Mouse (Mus musculus) kidney, postnatal 25 days (tissue): ENCODE results near the gene Smarca2.
A peak's percentile ranks its signal among the peaks of the same experiment; 100 is the strongest.
"Not testable (repeated sequence)": the region's sequence is repeated elsewhere in the genome, so short reads cannot be mapped to it uniquely, and the experiment has no call there.

Experiments used
- DNase-seq, 2 experiments: peaks; one replicate each; pipeline ENCODE4 v3.0.0; 2021; ENCODE audit warnings: mixed read lengths in 2 of 2

Smarca2 gene

DNA sequence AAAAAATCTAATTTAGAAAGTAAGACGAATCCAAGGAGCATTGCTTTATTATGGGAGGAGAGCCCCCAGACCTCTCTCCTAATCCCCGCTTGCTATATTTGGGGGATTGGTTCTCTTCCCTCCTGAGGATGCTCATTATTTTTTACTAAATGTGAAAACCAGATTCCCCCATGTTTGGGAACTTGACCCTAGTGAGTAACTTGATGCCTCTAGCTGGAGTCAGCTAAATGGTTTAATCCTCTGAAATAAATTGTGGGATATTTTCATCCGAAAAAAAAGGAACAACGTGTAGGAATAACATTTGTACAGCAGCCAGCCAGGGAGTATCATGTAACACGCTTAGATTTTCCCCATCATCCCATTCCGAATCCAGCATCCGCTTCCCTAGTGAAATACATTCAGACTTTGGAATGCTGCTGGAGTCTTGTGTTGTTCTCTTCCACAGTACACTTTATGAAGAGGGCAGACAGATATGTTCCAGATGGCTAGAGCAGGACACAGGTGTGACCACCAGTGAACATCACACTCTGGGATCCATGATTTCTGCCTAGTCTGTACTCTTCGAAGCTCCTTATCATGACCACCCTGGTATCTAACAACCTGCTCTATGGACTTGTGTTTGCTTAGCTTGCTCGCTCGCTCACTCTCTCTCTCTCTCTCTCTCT lies 99.8 kb downstream of the Smarca2 start:
- DNase-seq = no peak

GRCm38 (mm10) chr19:26706910-26707309 lies 102.1 kb downstream of the Smarca2 start:
- DNase-seq = peak; percentile 9 to 44

DNA sequence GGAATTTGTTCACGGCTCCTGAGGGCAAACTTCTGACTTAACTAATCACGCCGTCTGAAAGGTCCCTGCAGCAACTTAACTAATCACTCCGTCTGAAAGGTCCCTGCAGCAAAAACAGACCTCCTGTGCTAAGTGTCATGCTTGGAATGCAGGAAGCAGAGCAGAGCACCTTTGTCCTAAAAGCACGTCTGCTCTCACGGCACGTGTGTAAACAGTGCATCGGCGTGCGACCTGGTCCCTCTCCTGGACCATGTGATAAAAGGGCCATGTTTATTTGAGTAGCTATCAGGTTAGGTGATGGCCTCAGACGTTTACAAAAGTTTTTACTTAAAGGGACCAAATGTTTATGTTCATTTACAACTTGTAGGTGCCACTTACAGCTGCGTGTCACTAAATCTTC lies 104.2 kb downstream of the Smarca2 start:
- DNase-seq = no peak

GRCm38 (mm10) chr19:26711268-26711667 lies 106.4 kb downstream of the Smarca2 start:
- peak in 1 of 2 experiments; percentile 58 for DNase-seq

- DNase-seq = peak in 1 of 2 experiments; percentile 10
These were observed 111.4 kb downstream of the Smarca2 start for GRCm38 (mm10) chr19:26716217-26716616.

GRCm38 (mm10) chr19:26718221-26718620 lies 113.4 kb downstream of the Smarca2 start:
- peak; percentile 67 to 78 for DNase-seq

DNA sequence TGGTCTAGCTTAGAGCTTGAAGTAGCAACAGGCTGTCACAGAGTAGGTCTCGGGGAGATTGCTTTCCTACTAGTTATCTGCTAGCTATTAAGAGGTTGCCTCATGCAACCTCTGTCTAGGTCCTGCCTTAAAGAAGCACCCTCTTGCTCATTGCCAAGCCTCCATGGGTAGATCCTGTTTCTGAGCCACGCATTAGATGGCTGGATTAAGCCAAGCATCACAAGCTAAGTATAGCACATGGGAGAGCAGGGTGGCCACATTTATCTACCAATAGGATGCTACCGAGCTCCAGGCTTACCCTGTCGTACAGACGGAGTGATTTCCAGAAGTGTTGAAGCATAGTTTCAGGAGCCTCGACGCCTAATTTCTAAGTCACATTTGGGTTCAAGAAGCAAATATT lies 114.3 kb downstream of the Smarca2 start:
- no peak for DNase-seq

DNA sequence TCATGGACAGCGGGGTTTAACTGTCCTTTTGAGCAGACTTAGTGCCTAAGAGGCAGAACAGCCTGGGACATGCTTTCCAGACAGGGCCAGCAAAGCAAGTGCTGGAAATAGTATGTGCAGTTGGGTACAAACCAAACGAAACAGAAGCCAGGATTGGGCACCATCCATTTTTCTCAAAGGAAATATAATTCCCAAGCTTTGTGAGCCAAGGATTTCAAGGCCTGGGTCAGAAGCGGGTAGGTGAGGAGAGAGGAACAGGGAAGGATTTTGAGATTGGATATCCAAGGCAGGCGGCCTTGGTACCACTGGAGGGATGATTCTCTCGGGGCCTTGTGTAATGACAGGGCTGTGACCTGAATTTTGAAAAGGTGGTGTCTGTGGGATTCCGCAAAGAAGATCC lies 116.9 kb downstream of the Smarca2 start:
- DNase-seq = no peak

DNA sequence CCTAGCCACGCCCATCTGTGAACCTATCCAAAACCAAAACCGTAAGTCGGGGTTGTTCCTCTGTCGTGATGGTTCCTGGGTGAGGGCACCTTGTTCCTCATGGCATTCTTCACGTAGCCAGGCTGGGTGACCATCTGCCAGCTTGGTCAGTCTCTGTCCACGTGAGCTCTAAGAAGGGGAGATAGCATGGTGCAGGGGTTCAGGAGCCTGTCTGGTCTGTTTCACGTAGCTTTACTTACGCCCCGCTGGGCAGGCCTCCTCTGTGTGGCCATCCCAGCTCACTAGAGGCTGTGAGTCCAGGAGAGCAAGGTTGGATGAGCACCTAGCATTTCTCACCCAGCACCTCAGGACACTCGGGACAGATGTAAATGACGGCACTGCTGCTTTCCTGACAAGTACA lies 119.0 kb downstream of the Smarca2 start:
- no peak for DNase-seq

GRCm38 (mm10) chr19:26724626-26725025 lies 119.8 kb downstream of the Smarca2 start:
- no peak for DNase-seq

GRCm38 (mm10) chr19:26727796-26728195 lies 122.9 kb downstream of the Smarca2 start:
- no peak for DNase-seq

- no peak for DNase-seq
These were observed 125.6 kb downstream of the Smarca2 start for GRCm38 (mm10) chr19:26730486-26730885.

- no peak for DNase-seq
These were observed 126.3 kb downstream of the Smarca2 start for GRCm38 (mm10) chr19:26731121-26731520.

DNA sequence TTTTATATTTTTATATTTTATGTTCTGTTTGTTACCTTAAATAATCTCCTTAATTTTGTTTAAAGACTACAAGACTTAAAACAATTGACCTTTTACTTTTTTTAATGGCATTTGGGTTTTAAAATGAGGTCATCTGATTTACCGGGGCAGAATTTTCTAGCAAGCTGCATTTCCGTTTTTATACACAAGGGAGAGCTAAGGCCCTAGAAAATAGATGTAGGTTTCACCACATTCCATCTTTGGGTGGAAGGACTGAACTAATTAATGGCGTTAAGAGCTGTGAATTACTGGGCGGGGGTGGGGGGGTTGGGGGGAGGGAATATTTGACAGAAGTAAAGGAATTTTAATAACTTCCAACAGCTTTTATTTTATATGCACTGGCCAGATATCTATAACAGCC lies 127.0 kb downstream of the Smarca2 start:
- DNase-seq = no peak

DNA sequence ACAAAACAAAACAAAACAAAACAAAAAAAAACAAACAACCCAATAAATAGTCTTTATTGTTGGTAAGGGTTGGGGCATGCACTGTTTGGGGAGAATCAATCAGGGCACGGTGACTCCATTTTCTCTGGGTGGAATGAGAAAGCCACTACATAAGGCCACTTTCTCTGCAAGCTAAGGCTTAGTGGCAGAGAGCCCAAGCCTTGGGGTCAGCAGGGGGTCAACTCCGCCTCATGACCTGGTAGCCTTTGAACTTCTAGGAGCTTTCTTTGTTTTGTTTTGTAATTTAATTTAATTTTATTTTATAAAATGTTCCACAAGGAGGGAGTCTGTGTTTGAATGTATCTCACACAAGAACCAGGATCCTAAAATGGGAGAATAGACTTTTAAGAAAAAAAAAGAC lies 128.2 kb downstream of the Smarca2 start:
- DNase-seq = peak in 1 of 2 experiments; percentile 52

DNA sequence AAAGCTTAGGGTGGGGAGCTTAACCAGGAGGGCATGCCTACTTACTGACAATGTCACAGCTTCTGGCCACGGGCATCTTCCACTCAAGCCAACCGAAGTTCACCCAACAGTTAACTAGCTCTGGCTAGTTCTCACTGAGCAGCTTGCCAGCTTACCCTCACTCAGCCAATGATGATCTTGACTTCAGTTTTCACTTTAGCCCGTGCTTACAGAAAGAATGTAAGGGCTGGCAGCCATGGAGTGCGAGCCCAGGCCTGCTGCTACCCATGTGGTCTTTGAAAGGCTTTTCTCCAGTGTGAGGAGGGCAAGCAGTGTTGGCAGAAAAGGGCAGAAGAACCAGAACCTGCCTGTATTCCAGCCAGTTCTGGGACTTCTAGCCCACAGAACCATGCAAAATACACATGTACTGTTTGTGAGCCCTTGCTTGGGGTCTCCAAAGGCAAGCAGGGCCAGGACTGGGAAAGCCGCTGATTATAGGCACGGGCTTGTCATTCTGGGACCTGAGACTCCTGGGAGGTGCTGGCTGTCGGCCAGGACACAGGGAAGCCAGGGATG lies 128.8 kb downstream of the Smarca2 start:
- peak in 1 of 2 experiments; percentile 55 for DNase-seq

DNA sequence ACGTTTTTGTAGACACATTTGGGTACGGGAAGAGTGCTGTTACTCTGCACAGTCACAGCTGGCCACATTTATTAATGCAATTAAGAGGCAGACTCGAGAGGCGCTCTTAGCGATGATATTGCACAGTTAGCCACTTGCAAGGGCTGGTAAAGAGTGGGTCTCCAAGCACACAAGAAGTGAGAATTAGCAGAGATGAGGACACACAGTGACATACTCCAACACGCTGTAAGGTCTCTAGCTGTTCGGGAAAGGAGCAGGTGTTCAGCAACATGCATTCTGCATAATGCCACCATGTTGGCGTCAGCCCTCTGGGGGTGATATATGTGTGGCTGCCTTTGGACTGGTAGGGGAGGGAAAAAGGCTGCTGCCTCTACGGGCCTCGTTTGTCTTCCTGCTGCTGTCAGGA lies 129.9 kb downstream of the Smarca2 start:
- DNase-seq = no peak

DNA sequence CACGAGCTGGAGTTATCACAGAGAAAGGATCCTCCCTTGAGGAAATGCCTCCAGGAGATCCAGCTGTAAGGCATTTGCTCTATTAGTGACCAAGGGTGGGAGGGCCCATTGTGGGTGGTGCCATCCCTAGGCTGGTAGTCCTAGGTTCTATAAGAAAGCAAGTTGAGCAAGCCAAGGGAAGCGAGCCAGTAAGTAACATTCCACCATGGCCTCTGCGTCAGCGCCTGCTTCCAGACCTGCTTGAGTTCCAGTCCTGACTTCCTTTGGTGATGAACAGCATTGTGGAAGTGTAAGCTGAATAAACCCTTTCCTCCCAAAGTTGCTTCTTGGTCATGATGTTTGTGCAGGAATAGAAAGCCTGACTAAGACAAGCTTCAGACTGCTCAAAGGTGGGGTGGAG lies 140.2 kb downstream of the Smarca2 start:
- not testable (repeated sequence) for DNase-seq

DNA sequence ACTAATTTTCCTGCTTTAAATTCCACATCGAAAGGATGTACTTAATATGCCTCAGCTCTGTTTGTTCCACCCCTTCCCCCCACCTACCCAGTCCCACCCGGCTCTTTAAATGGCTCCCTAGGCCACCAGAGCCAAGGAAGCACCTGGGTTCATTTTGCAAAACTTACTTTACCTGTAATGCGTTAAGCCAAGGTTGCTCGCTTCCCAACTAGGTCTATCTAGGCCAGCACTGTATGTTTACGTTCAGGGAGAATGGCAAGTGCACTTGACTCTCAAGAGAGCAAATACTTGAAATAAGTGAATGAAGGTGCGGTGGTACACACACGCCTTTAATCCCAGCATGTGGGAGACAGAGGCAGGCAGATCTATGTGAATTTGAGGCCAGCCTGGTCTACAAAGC lies 140.7 kb downstream of the Smarca2 start:
- DNase-seq = no peak

DNA sequence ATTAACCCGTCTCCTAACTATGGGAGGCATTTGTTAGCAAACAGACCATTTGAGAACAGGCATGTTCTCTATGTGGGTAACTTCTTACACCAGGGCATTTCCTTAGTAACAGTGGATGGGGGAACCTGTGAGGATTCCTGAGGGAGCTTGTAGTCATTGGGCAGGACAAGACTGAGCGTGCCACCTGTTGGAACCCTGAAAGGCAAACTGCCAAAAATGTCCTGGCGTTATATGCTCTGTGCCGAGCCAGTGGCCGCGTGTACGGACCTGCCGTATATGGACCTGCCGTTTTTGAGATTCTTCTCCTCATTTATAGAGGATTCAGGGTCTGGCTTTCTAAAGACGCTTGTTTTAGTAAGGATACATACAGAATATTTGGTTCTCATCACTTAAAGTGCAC lies 141.4 kb downstream of the Smarca2 start:
- DNase-seq = no peak

DNA sequence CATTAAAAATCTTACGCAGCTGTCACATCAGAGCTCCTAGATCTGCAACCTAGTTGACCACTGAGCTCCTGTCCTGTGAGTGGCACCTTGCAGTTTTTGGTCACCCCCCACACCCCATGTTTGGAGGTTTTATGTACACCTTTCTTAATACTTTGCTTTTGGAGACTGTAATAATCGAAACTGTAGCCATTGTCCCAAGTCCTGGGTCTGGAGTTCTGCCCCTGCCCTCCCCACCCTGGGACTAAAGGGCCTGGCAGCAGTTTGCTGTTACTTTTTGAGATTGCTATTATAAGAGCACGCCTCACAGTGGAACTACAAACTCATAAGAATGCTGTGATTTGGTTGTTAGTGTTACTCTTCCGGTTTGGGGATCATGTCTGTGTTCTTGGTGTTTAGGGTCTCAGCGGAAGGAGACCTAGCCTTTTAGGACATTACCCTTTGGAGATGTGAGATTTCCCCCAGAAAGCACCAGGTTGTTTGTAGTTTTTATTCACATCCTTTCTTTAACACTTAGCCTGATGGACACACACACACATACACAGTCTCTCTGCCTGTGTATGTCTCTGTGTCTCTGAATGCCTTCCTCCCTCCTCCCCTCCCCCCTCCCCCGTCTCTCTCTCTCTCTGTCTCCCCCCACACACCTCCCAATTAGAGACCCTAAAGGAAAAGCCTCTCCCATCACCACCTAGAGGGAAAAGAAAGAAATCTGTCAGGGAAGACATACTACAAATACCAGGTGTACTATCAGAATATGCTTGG lies 142.0 kb downstream of the Smarca2 start:
- no peak for DNase-seq

GRCm38 (mm10) chr19:26747571-26748539 lies 143.0 kb downstream of the Smarca2 start:
- DNase-seq = peak; percentile 69 to 77

- no peak for DNase-seq
These were observed 143.8 kb downstream of the Smarca2 start for GRCm38 (mm10) chr19:26748676-26749075.
